Mouse (Mus musculus) liver, adult (tissue): ENCODE results near the gene Lilra5.

ENCODE experiments used
- GATA4 ChIP-seq: IDR thresholded peaks from 2 replicates; pipeline ENCODE4 v1.6.1; 2014; ENCODE audit warnings: mild to moderate bottlenecking, low read length; ENCODE audit not compliant: insufficient replicate concordance

The Lilra5 gene

GRCm38 (mm10) chr7:4237454-4237853 lies at the start of gene Lilra5:
Gene Lilra5, plus strand, starts transcription at chr7:4237754.
- TF ChIP-seq GATA4 = no peak

GRCm38 (mm10) chr7:4207126-4207525 lies 30.4 kb upstream of the Lilra5 start:
- TF ChIP-seq GATA4 = no peak

- TF ChIP-seq GATA4 = no peak
Observed at GRCm38 (mm10) chr7:4208626-4209025, 28.9 kb upstream of the Lilra5 start.

- TF ChIP-seq GATA4 = no peak
Observed at GRCm38 (mm10) chr7:4215396-4215795, 22.2 kb upstream of the Lilra5 start.

GRCm38 (mm10) chr7:4215805-4216204 lies 21.7 kb upstream of the Lilra5 start:
- TF ChIP-seq GATA4 = no peak

- TF ChIP-seq GATA4 = no peak
Observed at GRCm38 (mm10) chr7:4235536-4235935, 2.0 kb upstream of the Lilra5 start.

GRCm38 (mm10) chr7:4239038-4239721 lies 1.6 kb downstream of the Lilra5 start:
- TF ChIP-seq GATA4 = no peak

GRCm38 (mm10) chr7:4292638-4293037 lies 55.1 kb downstream of the Lilra5 start:
- no peak for TF ChIP-seq GATA4
